Mouse (Mus musculus) erythroid progenitor cell, adult 5-6 weeks (primary cell): Measurements from ENCODE around the gene Eml6. TPM values are rescaled to one million over a fixed set of nuclear protein-coding genes. Genes with fewer than 3 reads are reported as not detected.

Source experiments
- ATAC-seq: replicated peaks from 2 replicates; pipeline ENCODE4 v1.8.0; 2016; ENCODE audit warnings: moderate number of reproducible peaks, mild to moderate bottlenecking, moderate TSS enrichment, inconsistent platforms; ENCODE audit not compliant: poor library complexity, low FRiP score, severe bottlenecking
- total RNA-seq, 2 experiments: library from RNA; stranded (forward) in 1 of 2; stranded (reverse) in 1 of 2; fragments of 150-400 nt in 1 of 2; fragments of 186-747, 209-891 nt in 1 of 2; gene quantifications; 2 replicates each; pipeline versions ENCODE4 v1.2.3 to v1.2.4; 2015 to 2017; ENCODE audit warnings: low replicate concordance in 2 of 2

Eml6 gene
- total RNA-seq, 2 experiments from 2014 or later = 0.84 TPM; not detected in 1

- no peak for ATAC-seq
Observed at GRCm38 (mm10) chr11:29801432-29802427, 224.1 kb downstream of the Eml6 start.

GRCm38 (mm10) chr11:29799839-29800238 is 226.0 kb downstream of the Eml6 start:
- ATAC-seq = no peak

GRCm38 (mm10) chr11:29795106-29795505 is 230.7 kb downstream of the Eml6 start:
- ATAC-seq = no peak

- ATAC-seq = no peak
Observed at GRCm38 (mm10) chr11:29794475-29794874, 231.4 kb downstream of the Eml6 start.

- ATAC-seq = no peak
Observed at GRCm38 (mm10) chr11:29790796-29791195, 235.0 kb downstream of the Eml6 start.

GRCm38 (mm10) chr11:29788921-29789638 is 236.8 kb downstream of the Eml6 start:
- ATAC-seq = no peak

GRCm38 (mm10) chr11:29788499-29788898 is 237.3 kb downstream of the Eml6 start:
- no peak for ATAC-seq

- ATAC-seq = peak; percentile 66
Observed at GRCm38 (mm10) chr11:29787473-29787872, 238.4 kb downstream of the Eml6 start.

GRCm38 (mm10) chr11:29786583-29787219 is 239.1 kb downstream of the Eml6 start:
- 0 out of 2 replicates have a peak, but pooled peaks have one; percentile 48 for ATAC-seq

- no peak for ATAC-seq
Observed at GRCm38 (mm10) chr11:29779409-29780026, 246.3 kb downstream of the Eml6 start.

GRCm38 (mm10) chr11:29778936-29779335 is 246.9 kb downstream of the Eml6 start:
- no peak for ATAC-seq

- no peak for ATAC-seq
Observed at GRCm38 (mm10) chr11:29777964-29778363, 247.9 kb downstream of the Eml6 start.

- ATAC-seq = no peak
Observed at GRCm38 (mm10) chr11:29774760-29775159, 251.1 kb downstream of the Eml6 start.

- ATAC-seq = no peak
Observed at GRCm38 (mm10) chr11:29774296-29774695, 251.5 kb downstream of the Eml6 start.

GRCm38 (mm10) chr11:29772279-29772678 is 253.6 kb downstream of the Eml6 start:
- ATAC-seq = no peak

GRCm38 (mm10) chr11:29770666-29771400 is 255.0 kb downstream of the Eml6 start:
- no peak for ATAC-seq

- ATAC-seq = no peak
Observed at GRCm38 (mm10) chr11:29768523-29768922, 257.3 kb downstream of the Eml6 start.

- ATAC-seq = no peak
Observed at GRCm38 (mm10) chr11:29766313-29766982, 259.4 kb downstream of the Eml6 start.

GRCm38 (mm10) chr11:29765063-29765462 is 260.8 kb downstream of the Eml6 start:
- ATAC-seq = no peak
